Mouse (Mus musculus): ENCODE measurements around the gene Rrnad1.
A peak's percentile ranks its signal among the peaks of the same experiment; 100 is the strongest.

DNA sequence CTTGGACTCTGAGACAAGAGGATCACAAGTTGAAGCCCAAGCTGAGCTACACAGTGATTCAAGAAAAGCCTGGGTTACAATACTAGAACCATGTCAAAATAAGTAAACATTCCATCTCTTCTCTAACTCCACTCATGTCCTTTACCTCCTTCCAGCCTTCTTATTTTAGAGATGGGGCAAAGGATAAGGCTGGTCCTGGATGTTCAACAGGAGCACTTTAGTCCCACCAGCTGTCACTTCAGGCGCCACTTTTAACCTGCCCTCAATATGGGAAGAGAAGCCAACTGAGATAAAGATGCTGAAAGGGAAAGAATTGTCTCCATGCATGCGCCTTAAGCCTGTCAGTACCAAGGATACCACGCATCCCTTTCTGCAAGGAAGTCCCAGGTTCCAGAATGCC, 46.2 kb downstream of the Rrnad1 start:
- TF ChIP-seq GATA1 (IDR thresholded peaks at IDR 0.05; ENCODE audit: low read length) (peak; percentile 77), TAL1 (IDR thresholded peaks at IDR 0.05; ENCODE audit: low read length) (no peak)

Measured in erythroblast, embryonic 14.5 days (primary cell).